Mouse (Mus musculus) monocyte, adult 2 months (primary cell): Measurements from ENCODE around the gene Tanc2.

Experiments
- DNase-seq, 2 experiments: peaks; one replicate each; pipeline ENCODE4 v3.0.0; 2022; ENCODE audit warnings: low spot score in 2 of 2, low read depth in 1 of 2

The Tanc2 gene

GRCm38 (mm10) chr11:105589877-105590641 lies at the start of gene Tanc2:
Gene Tanc2 (plus strand): TSS chr11:105589986.
- DNase-seq = no peak

GRCm38 (mm10) chr11:105540781-105541180 lies 49.0 kb upstream of the Tanc2 start:
- no peak for DNase-seq

GRCm38 (mm10) chr11:105541366-105541765 lies 48.4 kb upstream of the Tanc2 start:
- no peak for DNase-seq

- DNase-seq = no peak
Observed at GRCm38 (mm10) chr11:105542129-105542528, 47.7 kb upstream of the Tanc2 start.

DNA sequence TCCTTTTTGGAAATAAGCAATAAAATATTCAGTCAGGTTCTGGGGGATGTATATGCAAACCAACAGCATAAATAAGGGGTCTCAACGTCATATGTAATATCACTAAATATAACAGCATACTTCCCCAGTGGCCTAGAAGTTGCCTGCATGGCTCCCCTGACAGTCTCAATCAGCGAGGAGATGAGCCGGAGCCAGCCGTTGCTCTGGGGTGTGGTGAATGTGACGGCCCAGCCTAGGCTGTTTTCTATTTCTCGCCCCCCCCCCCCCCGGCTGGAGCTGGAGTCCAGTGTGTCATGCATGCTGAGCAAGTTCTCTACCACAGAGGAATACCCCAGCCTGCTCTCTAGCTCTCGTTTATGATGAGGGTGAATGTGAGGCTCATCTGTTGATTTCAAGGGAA lies 44.0 kb upstream of the Tanc2 start:
- no peak for DNase-seq

- no peak for DNase-seq
Observed at GRCm38 (mm10) chr11:105546393-105546792, 43.4 kb upstream of the Tanc2 start.

DNA sequence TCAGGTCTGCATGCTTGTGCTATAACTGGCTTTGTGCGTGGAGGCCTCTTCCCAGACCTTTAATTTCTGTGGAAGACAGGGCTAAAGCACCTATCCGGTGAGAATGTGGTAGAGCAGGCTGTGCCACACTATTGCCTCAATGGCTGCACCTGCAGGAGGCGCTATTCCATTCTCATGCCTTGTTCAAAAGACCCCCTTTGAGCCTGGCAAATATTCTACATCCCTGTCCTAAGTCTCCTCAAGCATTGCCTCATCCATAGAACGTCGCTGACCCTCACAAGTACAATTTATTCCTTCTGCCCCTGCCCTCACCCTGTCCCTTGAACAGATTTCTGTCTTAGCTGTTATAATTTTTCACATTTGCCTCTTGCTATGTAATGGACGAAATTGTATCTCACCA lies 41.4 kb upstream of the Tanc2 start:
- no peak for DNase-seq

GRCm38 (mm10) chr11:105549164-105550121 lies 40.3 kb upstream of the Tanc2 start:
- no peak for DNase-seq

DNA sequence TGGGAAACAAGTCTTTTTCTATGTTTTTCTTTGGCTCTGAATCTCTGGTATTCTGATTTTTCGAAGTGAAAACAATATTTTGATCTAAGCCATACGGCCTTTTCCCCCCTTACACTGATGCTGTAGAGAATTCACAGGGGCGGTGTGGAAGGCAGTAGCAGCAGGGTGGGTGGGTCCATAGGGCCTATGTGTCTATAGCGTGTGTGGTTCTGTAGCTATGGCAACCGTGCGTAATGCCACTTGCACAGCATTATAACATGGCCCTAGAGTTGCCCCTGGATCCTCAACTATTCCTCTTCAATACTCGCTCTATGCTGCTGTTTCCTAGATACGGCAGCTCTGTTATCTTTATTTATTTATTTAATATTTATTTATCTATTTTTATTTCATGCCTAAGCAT lies 32.5 kb upstream of the Tanc2 start:
- DNase-seq = no peak

DNA sequence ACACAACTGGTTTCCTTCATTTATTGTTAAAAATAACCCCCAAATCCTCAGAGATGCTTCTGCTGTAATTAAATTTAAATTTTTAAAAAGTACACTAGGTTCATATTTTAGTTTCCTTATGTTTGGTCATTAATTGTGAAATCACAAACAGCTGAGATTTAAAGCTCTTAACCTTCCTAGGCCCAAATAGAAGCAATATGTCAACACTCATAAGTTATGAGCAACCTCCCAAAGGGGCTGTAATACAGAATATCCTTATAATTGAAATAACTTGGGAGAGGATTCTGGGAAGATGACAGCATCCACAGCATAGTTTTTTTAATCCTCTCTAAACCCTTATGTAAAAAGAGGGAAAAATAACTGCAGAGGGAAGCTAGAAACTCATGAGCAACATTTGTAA lies 31.7 kb upstream of the Tanc2 start:
- no peak for DNase-seq

- DNase-seq = no peak
Observed at GRCm38 (mm10) chr11:105558803-105559505, 30.8 kb upstream of the Tanc2 start.

GRCm38 (mm10) chr11:105563546-105563945 lies 26.2 kb upstream of the Tanc2 start:
- no peak for DNase-seq

GRCm38 (mm10) chr11:105567221-105567641 lies 22.6 kb upstream of the Tanc2 start:
- DNase-seq = no peak

DNA sequence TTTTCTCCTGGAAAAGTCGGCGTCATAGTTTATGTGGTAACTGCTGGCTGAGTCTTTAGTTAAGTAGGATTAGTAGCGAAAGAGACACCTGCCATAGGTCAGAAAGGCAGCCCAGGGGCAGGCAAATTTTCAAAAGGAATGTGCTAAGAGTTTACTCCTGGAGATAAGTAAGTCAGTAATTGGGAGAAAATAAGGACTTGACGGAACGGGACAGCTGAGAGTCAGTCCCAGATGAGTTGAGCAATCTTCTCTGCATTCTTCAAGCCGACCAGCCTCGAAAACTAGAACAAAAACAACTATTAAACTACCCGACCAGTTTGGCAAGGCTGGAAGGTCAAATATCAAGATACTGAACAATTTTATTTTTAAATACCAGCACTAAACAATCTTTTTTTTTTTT lies 17.8 kb upstream of the Tanc2 start:
- no peak for DNase-seq

DNA sequence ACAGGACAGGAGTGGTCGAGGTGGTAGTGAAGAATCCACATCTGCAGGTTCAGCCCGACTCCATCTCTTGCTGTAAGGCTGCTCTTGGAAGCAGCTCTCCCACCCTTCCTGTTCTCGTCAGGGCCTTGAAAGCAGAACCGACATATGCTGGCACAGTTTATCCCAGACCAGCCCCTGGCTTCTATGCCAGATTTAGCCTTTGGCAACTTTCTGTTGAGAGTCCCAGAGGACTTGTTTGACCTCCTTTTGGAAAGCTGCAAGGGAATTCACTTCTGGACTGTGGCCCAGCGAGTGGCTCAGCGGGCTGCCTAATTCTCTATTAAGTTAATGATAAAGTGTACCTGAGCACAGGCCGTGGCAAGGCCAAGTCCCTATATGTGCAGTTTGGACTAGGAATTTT lies 15.5 kb upstream of the Tanc2 start:
- DNase-seq = no peak

DNA sequence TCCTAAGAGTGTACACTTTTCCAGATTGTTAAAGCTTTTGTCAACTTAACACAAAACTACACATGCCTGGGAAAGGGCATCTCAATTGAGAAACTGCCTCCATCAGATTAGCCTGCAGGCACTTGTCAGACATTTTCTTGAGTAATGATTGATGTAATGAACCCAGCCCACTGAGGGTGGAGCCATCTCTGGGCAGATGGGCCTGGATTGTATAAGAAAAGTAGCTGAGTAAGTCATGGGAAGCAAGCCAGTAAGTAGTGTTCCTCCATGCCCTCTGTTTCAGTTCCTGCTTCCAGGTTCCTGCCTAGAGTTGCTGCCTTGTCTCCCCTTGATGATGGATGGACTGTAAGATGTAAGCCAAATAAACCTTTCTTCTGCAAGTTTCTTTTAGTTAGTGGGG lies 12.6 kb upstream of the Tanc2 start:
- no peak for DNase-seq

DNA sequence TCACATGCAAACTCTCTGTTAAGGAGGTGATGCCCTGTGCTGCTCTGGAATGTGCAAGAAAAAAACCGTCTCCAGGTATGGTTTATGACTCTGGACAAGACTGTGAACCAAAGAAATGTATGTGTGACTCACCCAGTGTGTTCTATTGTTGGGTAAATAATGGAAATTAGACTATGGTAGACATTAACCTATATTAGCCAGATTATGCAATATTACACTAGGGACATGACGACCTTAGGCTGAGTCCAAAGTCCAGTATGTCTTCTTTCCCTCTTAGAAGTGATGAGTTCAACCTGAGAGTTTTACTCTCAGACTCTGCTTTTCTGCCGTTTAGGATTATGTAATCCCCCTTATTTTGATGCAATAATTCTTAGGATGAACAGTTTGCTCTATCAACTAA lies 7.8 kb upstream of the Tanc2 start:
- DNase-seq = no peak

GRCm38 (mm10) chr11:105589231-105589876 lies 432 bp upstream of the Tanc2 start:
- DNase-seq = peak; percentile 14 to 64

DNA sequence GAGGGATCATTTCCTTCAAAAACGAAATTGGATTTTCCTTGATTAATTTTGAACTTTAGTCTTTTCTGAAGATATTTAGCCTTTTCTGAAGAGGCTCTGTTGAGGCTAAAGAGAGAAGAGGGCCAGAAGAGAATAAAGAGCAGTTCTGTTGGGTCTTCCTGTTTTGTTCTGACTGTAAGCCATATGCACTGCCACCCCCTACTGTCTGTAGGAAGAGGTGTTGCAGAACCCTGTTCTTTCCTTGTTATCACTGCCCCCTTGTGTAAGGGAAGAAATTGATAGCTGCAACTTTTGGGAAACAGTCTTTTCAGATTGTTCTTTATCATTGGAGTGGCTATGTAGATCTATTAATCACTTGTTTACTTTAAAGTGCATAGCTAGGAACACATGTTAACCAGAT lies 2.1 kb downstream of the Tanc2 start:
- no peak for DNase-seq

GRCm38 (mm10) chr11:105602177-105602576 lies 12.4 kb downstream of the Tanc2 start:
- no peak for DNase-seq

DNA sequence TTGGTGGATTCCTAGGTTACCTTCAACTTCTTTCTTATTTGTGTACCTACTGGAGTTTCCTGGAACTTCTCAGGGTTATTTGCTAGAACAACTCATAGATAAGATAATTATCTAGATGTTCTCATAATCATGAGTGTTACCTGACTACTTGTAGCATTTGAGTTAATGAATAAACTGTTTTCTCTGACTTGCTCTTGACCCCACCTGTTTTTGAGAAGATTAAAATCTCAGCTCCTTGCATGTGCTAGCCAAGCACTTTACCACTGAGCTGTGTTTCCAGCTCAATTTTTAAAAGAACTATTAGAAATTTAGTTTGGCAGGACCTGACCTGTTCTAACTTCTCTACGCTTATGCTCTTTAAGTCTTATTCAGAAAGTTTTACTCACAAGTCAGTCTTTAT lies 36.4 kb downstream of the Tanc2 start:
- DNase-seq = no peak
